Comparison of ENCODE assay signal across 16 mouse cellular contexts in the genomic region with DNA sequence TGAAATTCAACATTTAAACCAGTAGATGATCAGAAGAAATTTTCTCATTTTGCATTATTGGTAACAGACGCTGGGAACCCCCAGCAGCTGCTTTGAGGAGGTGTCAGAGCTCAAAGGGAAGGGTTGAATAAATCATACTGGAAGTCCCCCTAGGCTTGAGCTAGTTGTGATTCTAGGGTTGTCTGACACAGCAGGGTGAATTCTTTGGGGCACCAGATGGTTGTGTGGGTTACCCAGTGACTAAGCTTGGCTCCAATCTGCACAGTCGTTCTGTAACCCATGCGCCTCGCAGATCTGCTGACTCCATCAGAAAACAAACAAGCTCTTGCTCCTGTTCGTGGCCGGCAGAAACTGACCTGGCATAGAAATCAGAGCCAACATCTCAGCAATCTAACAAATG. TPM values are rescaled to one million over a fixed set of nuclear protein-coding genes. Genes with fewer than 3 reads are reported as not detected.
A peak's percentile ranks its signal among the peaks of the same experiment; 100 is the strongest.
DNase-seq lines count a peak whose midpoint lies in the region; ATAC-seq and TF ChIP-seq lines count a peak whose summit lies in the region.
"Had no signal": no experiment of that assay in that cellular context is flagged by ENCODE, and none has a peak within 500 bp of the region (broad histone marks: within the 10 kb centered on the region; RNA-seq: fewer than 3 reads in every experiment).

No protein-coding gene starts in this region.

- DNase-seq in hindbrain, postnatal 0 days (ENCODE audit: low spot score) = peak; percentile 76
- DNase-seq in cerebellum, adult 8-10 months = peak; percentile 41
- DNase-seq in layer of hippocampus, adult 9-11 months = peak; percentile 86
- DNase-seq in right cerebral cortex, postnatal 14 days = peak; percentile 30
- DNase-seq in heart, embryonic 10.5 days (ENCODE audit: low spot score) = no peak
- no peak for DNase-seq in testis, postnatal 10 days (ENCODE audit: low spot score)
- DNase-seq: heart, postnatal 14 days; thymus, adult 2 months had no signal

- H3K27me3 ChIP-seq in hindbrain, postnatal 0 days (ENCODE audit: insufficient read depth, low read length) = no peaks in the 10 kb centered on the region
- H3K27me3 ChIP-seq in hindbrain, embryonic 12.5 days = no peaks in the 10 kb centered on the region
- H3K27me3 ChIP-seq in heart, embryonic 10.5 days (ENCODE audit: insufficient read depth, poor library complexity, severe bottlenecking) = 0 out of 2 replicates have a peak, but pooled peaks cover 5% of the 10 kb centered on the region
- no peaks in the 10 kb centered on the region for H3K27me3 ChIP-seq in forebrain, embryonic 13.5 days
- H3K27me3 ChIP-seq: midbrain, embryonic 13.5 days had no signal

- H3K9ac ChIP-seq in hindbrain, postnatal 0 days (replicated peaks; ENCODE audit: low read length) = no peak overlapping the region
- no peak overlapping the region for H3K9ac ChIP-seq in hindbrain, embryonic 12.5 days
- no peak overlapping the region for H3K9ac ChIP-seq in forebrain, embryonic 13.5 days
- H3K9ac ChIP-seq: midbrain, embryonic 13.5 days; neural tube, embryonic 13.5 days had no signal

- H3K4me1 ChIP-seq in hindbrain, postnatal 0 days (ENCODE audit: insufficient read depth, low read length) = peaks cover 9% of the 10 kb centered on the region; the same call in 1 of the 2 replicates
- H3K4me1 ChIP-seq in hindbrain, embryonic 12.5 days = no peaks in the 10 kb centered on the region
- no peaks in the 10 kb centered on the region for H3K4me1 ChIP-seq in heart, embryonic 10.5 days
- peaks cover 8% of the 10 kb centered on the region for H3K4me1 ChIP-seq in forebrain, embryonic 13.5 days

- TF ChIP-seq CTCF in hindbrain, postnatal 0 days (IDR thresholded peaks at IDR 0.05; ENCODE audit: low read depth) = no peak

- ATAC-seq in hindbrain, postnatal 0 days = peak; percentile 95
- ATAC-seq in hindbrain, embryonic 12.5 days (ENCODE audit: low FRiP score) = no peak
- ATAC-seq in forebrain, embryonic 13.5 days = no peak
- ATAC-seq: lung, postnatal 0 days; midbrain, embryonic 13.5 days had no signal

- no peaks in the 10 kb centered on the region for H3K9me3 ChIP-seq in hindbrain, postnatal 0 days (ENCODE audit: low read length)
- no peaks in the 10 kb centered on the region for H3K9me3 ChIP-seq in hindbrain, embryonic 12.5 days (replicated peaks)
- no peaks in the 10 kb centered on the region for H3K9me3 ChIP-seq in heart, embryonic 10.5 days
- H3K9me3 ChIP-seq in forebrain, embryonic 13.5 days (replicated peaks) = no peaks in the 10 kb centered on the region
- H3K9me3 ChIP-seq: midbrain, embryonic 13.5 days; neural tube, embryonic 13.5 days had no signal

- H3K27ac ChIP-seq in hindbrain, postnatal 0 days = no peak overlapping the region
- H3K27ac ChIP-seq in hindbrain, embryonic 12.5 days = no peak overlapping the region
- no peak overlapping the region for H3K27ac ChIP-seq in heart, embryonic 10.5 days
- no peak overlapping the region for H3K27ac ChIP-seq in forebrain, embryonic 13.5 days
- H3K27ac ChIP-seq: kidney, postnatal 0 days; midbrain, embryonic 13.5 days; neural tube, embryonic 13.5 days had no signal

- no peaks in the 10 kb centered on the region for H3K36me3 ChIP-seq in hindbrain, postnatal 0 days (ENCODE audit: insufficient read depth, low read length)
- no peaks in the 10 kb centered on the region for H3K36me3 ChIP-seq in hindbrain, embryonic 12.5 days
- no peaks in the 10 kb centered on the region for H3K36me3 ChIP-seq in heart, embryonic 10.5 days
- no peaks in the 10 kb centered on the region for H3K36me3 ChIP-seq in forebrain, embryonic 13.5 days (ENCODE audit: poor library complexity, severe bottlenecking)
- H3K36me3 ChIP-seq: midbrain, embryonic 13.5 days; neural tube, embryonic 13.5 days had no signal

- WGBS in hindbrain, postnatal 0 days = 32% methylated on average over 6 of the region's 6 CpGs
- 64% methylated on average over 6 of the region's 6 CpGs for whole genome bisulfite sequencing in hindbrain, embryonic 12.5 days
- WGBS in heart, embryonic 10.5 days = 74% methylated on average over 6 of the region's 6 CpGs
- 83% methylated on average over 6 of the region's 6 CpGs for WGBS in forebrain, embryonic 13.5 days

- no peak overlapping the region for H3K4me2 ChIP-seq in hindbrain, postnatal 0 days (ENCODE audit: low read depth, low read length)
- H3K4me2 ChIP-seq in hindbrain, embryonic 12.5 days (replicated peaks) = no peak overlapping the region
- no peak overlapping the region for H3K4me2 ChIP-seq in forebrain, embryonic 13.5 days
- H3K4me2 ChIP-seq: midbrain, embryonic 13.5 days; neural tube, embryonic 13.5 days had no signal

- H3K4me3 ChIP-seq in hindbrain, postnatal 0 days (ENCODE audit: low read length) = no peak overlapping the region
- no peak overlapping the region for H3K4me3 ChIP-seq in hindbrain, embryonic 12.5 days
- H3K4me3 ChIP-seq in heart, embryonic 10.5 days = no peak overlapping the region
- no peak overlapping the region for H3K4me3 ChIP-seq in forebrain, embryonic 13.5 days
- H3K4me3 ChIP-seq: erythroblast, embryonic 14.5 days; midbrain, embryonic 13.5 days; neural tube, embryonic 13.5 days had no signal

RNA-seq across cellular contexts. Expression of a gene that starts 8.9 kb away (rescaled TPM):
- total RNA-seq in hindbrain, postnatal 0 days (2014; rRNA removed) = 191 and 208 TPM in 2 replicates
- polyA plus RNA-seq in hindbrain, postnatal 0 days (2015; fragmentation: Nextera tagmentation; extraction: Ambion mirVana) = 268 and 269 TPM in 2 replicates
- polyA plus RNA-seq in hindbrain, embryonic 12.5 days (2016; fragmentation: Nextera tagmentation; extraction: Ambion mirVana) = 61.3 and 62.8 TPM in 2 replicates
- polyA plus RNA-seq in heart, embryonic 10.5 days (2016; fragmentation: Nextera tagmentation; extraction: Ambion mirVana) = 20.7 and 37.9 TPM in 2 replicates
- polyA plus RNA-seq in forebrain, embryonic 13.5 days (2015; fragmentation: Nextera tagmentation; extraction: Ambion mirVana) = 61.4 and 65.7 TPM in 2 replicates
- total RNA-seq: common myeloid progenitor, adult 5-6 weeks had no signal

Comparison
In these comparisons a context has a peak if more than half of its experiments do, and no peak if none do; other contexts are left out.
1. DNase-seq: peak in hindbrain, postnatal 0 days (single experiment), cerebellum, adult 8-10 months (single experiment), layer of hippocampus, adult 9-11 months (single experiment) and right cerebral cortex, postnatal 14 days (single experiment); none in heart, embryonic 10.5 days (single experiment) and testis, postnatal 10 days (single experiment).